Mouse (Mus musculus) 416B (cell line): Measurements from ENCODE around the gene H2-T22.

Experiments used
- DNase-seq: peaks from one replicate; pipeline ENCODE4 v3.0.0; 2011; ENCODE audit warnings: low read depth

The H2-T22 gene

DNA sequence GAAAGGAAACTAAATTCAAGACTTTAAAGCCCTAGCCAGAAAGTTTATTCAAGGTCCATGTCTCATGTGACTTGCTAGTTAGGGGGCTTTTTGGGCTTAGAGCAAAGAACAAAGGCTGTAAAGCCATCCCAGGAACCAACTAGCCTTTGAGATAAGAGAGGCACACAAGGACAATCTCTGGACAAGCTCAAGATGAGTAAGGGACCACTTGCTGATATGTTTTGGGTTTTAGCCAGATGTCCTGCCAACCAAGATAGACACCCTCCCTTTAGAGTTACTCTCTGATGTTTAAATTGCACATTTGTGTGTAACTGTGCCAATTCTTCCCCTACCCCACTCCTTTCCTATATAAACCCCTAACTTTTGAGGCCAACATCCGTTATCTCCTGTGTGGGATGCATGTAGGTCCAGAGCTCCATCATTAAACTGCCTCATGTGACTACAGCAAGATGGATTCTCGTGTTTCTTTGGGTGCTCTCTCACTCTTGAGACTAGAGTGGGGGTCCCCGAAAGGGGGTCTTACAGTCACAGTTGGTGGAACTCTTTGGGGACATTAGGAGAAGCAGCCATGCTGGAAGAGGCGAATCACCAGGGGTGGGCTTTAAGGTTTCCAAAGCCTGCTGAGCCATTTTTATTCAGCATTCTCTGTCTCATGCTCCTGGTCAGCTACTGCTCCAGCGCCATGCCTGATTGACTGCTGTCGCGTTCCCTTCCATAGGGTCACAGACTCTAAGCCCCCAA is 13.5 kb downstream of the H2-T22 start:
- no peak for DNase-seq

GRCm38 (mm10) chr17:36027663-36028062 is 14.9 kb downstream of the H2-T22 start:
- DNase-seq, result no peak

GRCm38 (mm10) chr17:36025901-36026300 is 16.6 kb downstream of the H2-T22 start:
- no peak for DNase-seq

DNA sequence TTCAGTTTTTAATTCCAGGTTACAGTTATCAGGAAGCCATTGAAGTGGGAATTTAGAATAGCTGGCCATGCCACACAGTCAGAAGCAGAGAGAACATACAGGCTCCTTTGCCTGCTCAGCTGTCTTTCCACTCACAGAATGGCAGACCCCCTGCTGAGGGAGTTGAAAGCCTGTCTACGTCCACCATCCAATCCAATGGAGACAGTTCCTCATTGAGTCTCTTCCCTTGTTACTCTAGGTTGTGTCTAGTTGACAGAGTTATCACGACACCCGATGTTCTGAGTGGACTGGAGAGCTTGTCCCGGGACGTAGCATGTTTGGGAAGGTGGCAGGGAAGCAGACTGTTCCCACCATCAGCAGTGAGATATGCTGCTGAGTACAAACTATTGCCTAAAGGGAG is 17.4 kb downstream of the H2-T22 start:
- no peak for DNase-seq

DNA sequence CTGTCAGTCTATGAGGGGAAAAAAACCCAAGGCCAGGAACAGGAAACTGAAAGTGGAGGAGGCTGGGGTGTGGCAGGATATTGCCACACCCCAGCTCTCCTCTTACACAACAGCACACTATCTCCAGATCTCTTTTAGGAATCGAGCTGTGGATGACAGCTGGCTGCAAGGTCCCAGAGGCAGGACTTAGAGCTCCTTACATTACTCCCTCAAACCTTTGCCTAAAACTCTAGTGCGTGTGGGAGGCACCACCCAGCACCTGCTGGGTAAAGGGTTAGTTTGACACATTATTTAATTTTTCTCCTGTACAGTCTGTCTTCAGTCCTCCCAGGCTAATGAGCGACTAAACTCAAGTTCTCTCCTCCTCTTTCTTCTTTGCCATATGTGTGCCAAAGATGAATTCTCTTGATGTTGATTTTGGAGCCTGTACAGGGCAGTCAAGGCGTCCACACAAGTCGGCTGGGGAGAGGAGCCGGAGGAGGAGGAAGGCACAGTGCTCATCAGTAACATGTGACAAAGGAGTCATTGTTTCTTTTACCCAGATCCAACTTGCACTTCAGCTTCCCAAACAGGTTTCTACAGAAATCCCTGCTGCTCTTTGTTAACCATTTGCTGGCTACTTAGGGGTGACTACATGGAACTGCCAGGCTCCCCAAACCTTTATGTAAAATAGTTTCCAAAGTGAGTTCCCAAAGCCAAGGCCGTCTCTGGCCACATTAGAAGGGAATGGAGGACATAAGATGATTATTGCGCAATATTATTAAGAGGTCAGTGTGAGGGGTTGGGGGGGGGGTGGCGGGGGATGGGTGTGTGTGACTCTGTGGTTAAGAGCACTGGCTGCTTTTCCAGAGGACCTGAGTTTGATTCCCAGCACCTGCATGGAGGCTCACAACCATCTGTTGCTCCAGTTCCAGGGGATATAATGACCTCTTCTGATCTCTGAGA is 18.6 kb downstream of the H2-T22 start:
- peak; percentile 94 for DNase-seq

DNA sequence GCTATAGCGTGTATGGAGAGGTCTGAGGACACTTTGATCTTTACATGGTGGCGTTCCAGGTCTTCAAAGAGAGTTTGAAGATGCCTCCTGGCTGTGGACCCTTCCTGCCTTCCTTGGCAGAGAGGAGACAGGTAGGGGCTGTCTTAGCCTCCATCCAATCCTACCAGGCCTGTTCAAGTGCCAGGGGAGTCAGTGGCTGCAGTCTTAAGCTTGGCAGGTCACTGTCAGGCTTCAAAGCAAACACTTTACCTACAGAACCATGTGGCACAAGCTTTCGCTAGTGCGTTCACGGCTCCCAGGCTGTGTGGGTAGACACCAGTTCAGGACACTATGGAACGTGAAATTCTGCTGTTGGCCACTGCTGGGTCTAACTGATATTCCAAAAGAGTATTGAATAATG is 19.6 kb downstream of the H2-T22 start:
- DNase-seq, result no peak

DNA sequence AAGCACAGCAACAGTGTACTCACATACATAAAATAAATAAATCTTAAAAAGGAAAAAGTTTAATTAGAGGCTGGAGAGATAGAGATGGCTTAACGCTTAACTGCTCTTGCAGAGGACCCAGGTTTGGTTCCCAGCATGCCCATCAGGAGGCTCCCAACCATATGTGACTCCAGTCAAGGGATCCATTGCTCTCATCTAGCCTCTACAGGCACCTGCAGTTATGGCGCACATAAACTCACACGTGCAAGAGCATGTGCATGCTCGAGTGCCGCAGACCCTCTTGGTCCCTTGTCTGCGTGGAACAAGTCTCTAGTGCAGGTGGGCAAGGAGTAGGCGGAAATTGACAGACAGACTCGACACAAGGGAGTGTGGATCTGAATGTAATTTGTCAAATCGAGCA is 20.4 kb downstream of the H2-T22 start:
- no peak for DNase-seq

DNA sequence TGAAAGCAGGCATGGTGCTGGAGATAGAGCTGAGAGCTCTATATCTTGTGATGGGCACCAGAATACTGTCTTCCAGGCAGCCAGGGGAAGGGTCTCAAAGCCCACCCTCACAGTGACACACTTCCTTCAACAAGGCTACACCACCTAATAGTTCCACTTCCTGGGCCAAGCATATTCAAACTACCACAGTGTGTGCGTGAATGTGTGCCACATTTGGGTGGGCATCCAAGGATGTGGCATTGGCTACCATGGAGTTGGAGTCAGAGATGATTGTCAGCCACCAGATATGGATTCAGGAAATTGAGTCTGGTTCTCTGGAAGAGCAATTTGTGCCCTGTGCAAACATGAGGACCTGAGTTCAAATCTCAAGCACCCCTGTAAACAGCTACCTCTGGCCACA is 21.2 kb downstream of the H2-T22 start:
- DNase-seq, result no peak

- DNase-seq, result peak; percentile 99
These were observed 22.1 kb downstream of the H2-T22 start, which contains the start of gene H2-T24 for GRCm38 (mm10) chr17:36020191-36021073. Gene H2-T24, minus strand, starts transcription at chr17:36020560.

DNA sequence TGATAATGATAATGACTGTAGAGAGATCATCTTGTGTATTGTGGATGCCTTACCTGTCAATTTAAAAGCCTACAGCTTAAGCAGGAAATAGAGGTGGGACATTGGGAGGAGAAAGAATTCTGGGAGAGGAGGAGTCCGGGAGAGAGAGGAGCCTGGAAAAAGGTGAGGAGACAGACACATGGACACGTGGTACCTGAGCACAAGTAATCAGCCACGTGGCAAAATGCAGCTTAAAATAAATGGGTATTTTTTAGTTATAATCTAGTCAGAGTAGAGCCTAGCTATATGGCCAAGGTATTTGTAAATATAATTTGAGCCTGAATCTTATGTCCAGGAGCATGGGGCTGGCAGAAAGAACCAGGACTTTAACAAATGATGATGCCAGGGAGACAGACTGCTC is 23.0 kb downstream of the H2-T22 start:
- DNase-seq, result no peak

- DNase-seq, result no peak
These were observed 23.6 kb downstream of the H2-T22 start for GRCm38 (mm10) chr17:36018979-36019378.

DNA sequence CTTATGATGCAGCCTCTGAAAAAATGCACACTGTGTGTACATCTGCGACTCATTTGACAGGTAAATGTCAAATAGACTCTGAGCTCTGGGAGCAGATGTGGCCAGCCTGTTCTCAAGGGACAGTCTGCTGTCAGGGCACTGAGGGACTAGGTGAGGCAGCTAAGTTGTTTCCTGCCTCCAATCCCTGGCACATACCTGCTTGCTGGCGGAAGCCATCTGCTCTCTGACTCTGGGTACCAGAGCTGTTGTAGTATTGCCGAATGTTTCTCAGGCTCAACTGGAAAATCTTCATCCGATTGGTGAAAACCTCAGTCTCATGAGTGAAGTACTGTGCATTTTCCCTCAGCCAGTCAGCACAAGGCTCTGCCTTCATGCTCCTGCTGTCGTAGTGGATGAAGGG is 25.5 kb downstream of the H2-T22 start:
- DNase-seq, result no peak

DNA sequence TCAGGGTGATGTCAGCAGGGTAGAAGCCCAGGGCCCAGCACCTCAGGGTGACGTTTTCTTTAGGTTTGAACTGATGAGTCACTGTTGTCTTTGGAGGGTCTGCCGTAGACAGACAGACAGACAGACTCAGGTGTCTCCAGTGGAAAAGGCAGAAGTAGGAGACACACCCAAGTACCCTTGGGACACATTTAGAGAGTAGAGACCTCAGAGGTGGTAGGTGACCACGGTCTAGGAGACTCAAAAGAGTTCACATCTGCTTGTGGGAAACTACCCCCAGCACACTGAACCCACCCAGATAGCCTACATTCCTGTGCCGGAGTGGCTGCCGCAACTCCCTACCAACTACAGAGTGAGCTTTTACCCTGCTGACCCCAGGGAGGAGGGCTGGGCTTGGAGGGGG is 27.6 kb downstream of the H2-T22 start:
- DNase-seq, result no peak

DNA sequence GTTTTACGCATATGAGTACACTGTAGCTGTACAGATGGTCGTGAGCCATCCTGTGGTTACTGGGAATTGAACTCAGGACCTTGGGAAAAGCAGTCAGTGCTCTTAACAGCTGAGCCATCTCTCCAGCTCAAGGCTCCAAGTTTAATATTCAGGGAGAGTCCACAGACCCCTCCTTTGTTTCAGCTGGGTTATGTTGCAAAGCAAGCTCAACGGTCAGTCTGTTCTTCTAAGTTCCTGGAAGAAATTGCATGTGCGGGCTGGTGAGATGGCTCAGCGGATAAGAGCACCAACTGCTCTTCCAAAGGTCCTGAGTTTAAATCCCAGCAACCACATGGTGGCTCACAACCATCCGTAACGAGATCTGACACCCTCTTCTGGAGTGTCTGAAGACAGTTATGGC is 38.1 kb downstream of the H2-T22 start:
- DNase-seq, result peak; percentile 39

DNA sequence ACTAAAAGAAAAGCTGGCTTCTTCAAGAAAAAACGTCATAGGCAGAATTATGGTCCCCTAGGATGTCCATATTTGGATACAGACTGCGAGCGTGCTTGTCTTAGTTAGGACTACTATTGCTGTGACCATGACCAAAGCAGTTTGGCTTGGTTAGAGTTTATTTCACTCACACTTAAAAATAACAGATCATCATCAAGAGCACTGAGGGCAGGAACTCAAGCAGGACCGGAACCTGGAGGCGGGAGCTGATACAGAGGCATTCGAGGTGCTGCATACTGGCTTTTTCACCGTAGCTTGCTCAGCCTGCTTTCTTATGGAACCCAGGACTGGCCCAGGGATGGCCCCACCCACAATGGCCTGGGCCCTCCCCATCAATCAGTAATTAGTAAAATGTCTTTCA is 39.2 kb downstream of the H2-T22 start:
- no peak for DNase-seq

GRCm38 (mm10) chr17:36001966-36002365 is 40.6 kb downstream of the H2-T22 start:
- DNase-seq, result peak; percentile 99

DNA sequence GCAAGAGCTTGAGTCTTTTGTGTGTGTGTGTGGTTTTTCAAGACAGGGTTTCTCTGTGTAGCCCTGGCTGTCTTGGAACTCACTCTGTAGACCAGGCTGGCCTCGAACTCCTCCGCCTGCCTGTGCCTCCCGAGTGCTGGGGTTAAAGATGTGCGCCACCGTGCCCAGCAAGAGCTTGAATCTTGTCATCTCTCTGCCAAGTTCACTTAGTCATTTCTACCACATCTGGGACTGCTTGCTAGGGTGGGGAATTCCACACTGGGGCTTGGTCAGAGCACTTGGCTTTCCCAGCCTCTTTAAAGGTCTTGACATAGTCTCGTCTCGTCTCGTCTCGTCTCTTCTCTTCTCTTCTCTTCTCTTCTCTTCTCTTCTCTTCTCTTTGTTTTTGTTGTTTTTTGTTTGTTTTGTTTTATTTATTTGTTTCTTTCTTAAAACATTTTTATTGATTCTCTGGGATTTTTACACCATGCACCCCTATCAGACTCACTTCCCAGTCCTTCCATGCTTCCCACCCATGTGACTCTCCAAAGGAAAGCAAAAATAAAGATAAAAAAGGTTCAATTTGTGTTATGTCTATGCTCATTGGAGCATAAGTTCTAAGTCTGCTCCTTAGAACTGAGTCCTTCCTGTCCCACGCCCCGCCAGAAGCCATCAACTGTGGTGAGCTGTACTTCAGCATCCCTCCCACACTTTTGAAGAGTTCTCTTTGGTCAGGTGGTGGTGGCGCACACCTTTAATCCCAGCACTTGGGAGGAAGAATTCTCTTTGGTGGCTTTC is 41.2 kb downstream of the H2-T22 start:
- peak; percentile 77 for DNase-seq

GRCm38 (mm10) chr17:36000349-36000748 is 42.2 kb downstream of the H2-T22 start:
- DNase-seq, result peak; percentile 83

GRCm38 (mm10) chr17:35999356-35999755 is 43.2 kb downstream of the H2-T22 start:
- peak; percentile 88 for DNase-seq

GRCm38 (mm10) chr17:35998545-35999305 is 43.8 kb downstream of the H2-T22 start:
- peak; percentile 91 for DNase-seq
